Mouse (Mus musculus) midbrain, embryonic 14.5 days (tissue): Measurements from ENCODE around the gene Zc3h12b. TPM values are rescaled to one million over a fixed set of nuclear protein-coding genes. Genes with fewer than 3 reads are reported as not detected.

ENCODE experiments used
- ATAC-seq: fragments of 200-750 bp; cut with Nextera tagmentation; 2 replicates; pipeline ENCODE4 v1.8.0; 2017; ENCODE audit warnings: moderate number of reproducible peaks, moderate library complexity; ENCODE audit not compliant: low FRiP score, low TSS enrichment
- DNase-seq: peaks from one replicate; pipeline ENCODE4 v3.0.0-alpha.2; 2015
- H3K27ac ChIP-seq: fragments of 300-500 bp; sonication (generic); replicated peaks from 2 replicates; pipeline ENCODE4 v1.5.1; 2014; ENCODE audit warnings: mild to moderate bottlenecking, low read depth, low read length, moderate library complexity
- H3K27me3 ChIP-seq: fragments of 300-500 bp; sonication (generic); 2 replicates; pipeline ENCODE4 v1.6.1; 2014; ENCODE audit warnings: low read length, control low read depth, mixed read lengths; ENCODE audit not compliant: control insufficient read depth, insufficient read depth
- H3K36me3 ChIP-seq: fragments of 300-500 bp; sonication (generic); 2 replicates; pipeline ENCODE4 v1.6.1; 2014; ENCODE audit warnings: low read length, control low read depth; ENCODE audit not compliant: control insufficient read depth, insufficient read depth
- H3K4me1 ChIP-seq: fragments of 300-500 bp; sonication (generic); 2 replicates; pipeline ENCODE4 v1.6.1; 2014; ENCODE audit warnings: mild to moderate bottlenecking, antibody characterized with exemption, low read length, control low read depth; ENCODE audit not compliant: control insufficient read depth, insufficient read depth
- H3K4me2 ChIP-seq: fragments of 300-500 bp; sonication (generic); 2 replicates; pipeline ENCODE4 v1.6.1; 2014; ENCODE audit warnings: mild to moderate bottlenecking, low read length, moderate library complexity
- H3K4me3 ChIP-seq: fragments of 300-500 bp; sonication (generic); replicated peaks from 2 replicates; pipeline ENCODE4 v1.5.1; 2014; ENCODE audit warnings: low read depth, low read length
- H3K9ac ChIP-seq: fragments of 300-500 bp; sonication (generic); replicated peaks from 2 replicates; pipeline ENCODE4 v1.6.1; 2014; ENCODE audit warnings: mild to moderate bottlenecking, low read length, moderate library complexity
- H3K9me3 ChIP-seq: fragments of 300-500 bp; sonication (generic); 2 replicates; pipeline ENCODE4 v1.6.1; 2016; ENCODE audit warnings: low read length, control low read depth, mixed read lengths; ENCODE audit not compliant: control insufficient read depth
- WGBS: fragments of 180-500 bp; shearing (Covaris S2); extraction: QIAGEN DNeasy Blood & Tissue Kit; methylation state at CpG from one replicate; pipeline ENCODE4 v1.1.7; 2014; 5-methylcytosine and 5-hydroxymethylcytosine counted together
- polyA plus RNA-seq: library from polyadenylated mRNA; unstranded; fragments of >200 nt; fragmentation: Nextera tagmentation; extraction: Ambion mirVana; gene quantifications from 2 replicates; pipeline ENCODE4 v1.2.1, GENCODE M21; 2014

The Zc3h12b gene
- polyA plus RNA-seq, 1 experiment from 2014 or later, result 3.5 TPM

- H3K4me2 ChIP-seq, result peak overlapping the region; percentile 61
- no peaks in the 10 kb centered on the region for H3K9me3 ChIP-seq
- H3K9ac ChIP-seq, result peak overlapping the region; percentile 52
- no peaks in the 10 kb centered on the region for H3K36me3 ChIP-seq
- H3K27me3 ChIP-seq, result no peaks in the 10 kb centered on the region
- DNase-seq (peak; percentile 87), ATAC-seq (peak; percentile 87)
- 24% methylated on average over 28 of the region's 28 CpGs for WGBS
- H3K27ac ChIP-seq, result peak overlapping the region; percentile 91
- H3K4me3 ChIP-seq, result peak overlapping the region; percentile 35
- H3K4me1 ChIP-seq, result no peaks in the 10 kb centered on the region
These were observed 256.5 kb downstream of the Zc3h12b start for GRCm38 (mm10) chrX:95967847-95968593.

GRCm38 (mm10) chrX:95968594-95968965, 257.1 kb downstream of the Zc3h12b start:
- H3K9me3 ChIP-seq, result no peaks in the 10 kb centered on the region
- peak overlapping the region; percentile 52 for H3K9ac ChIP-seq
- peak; percentile 91 for ATAC-seq
- 12% methylated on average over 6 of the region's 6 CpGs for WGBS
- no peaks in the 10 kb centered on the region for H3K36me3 ChIP-seq
- H3K27me3 ChIP-seq, result no peaks in the 10 kb centered on the region
- H3K4me1 ChIP-seq, result no peaks in the 10 kb centered on the region
- peak overlapping the region; percentile 61 for H3K4me2 ChIP-seq
- DNase-seq, result peak; percentile 90
- peak overlapping the region; percentile 35 for H3K4me3 ChIP-seq
- H3K27ac ChIP-seq, result peak overlapping the region; percentile 91

GRCm38 (mm10) chrX:95969116-95969515, 257.6 kb downstream of the Zc3h12b start:
- Histone ChIP-seq H3K27ac (peak overlapping the region; percentile 91), H3K9ac (no peak overlapping the region), H3K27me3 (no peaks in the 10 kb centered on the region), H3K36me3 (no peaks in the 10 kb centered on the region), H3K9me3 (no peaks in the 10 kb centered on the region), H3K4me3 (no peak overlapping the region), H3K4me2 (peak overlapping the region; percentile 61), H3K4me1 (no peaks in the 10 kb centered on the region)
- no peak for DNase-seq
- no peak; the same call in 1 of the 2 replicates for ATAC-seq
- 26% methylated on average over 6 of the region's 6 CpGs for WGBS

GRCm38 (mm10) chrX:95969936-95970335, 258.5 kb downstream of the Zc3h12b start:
- Histone ChIP-seq H3K4me2 (no peak overlapping the region), H3K9me3 (no peaks in the 10 kb centered on the region), H3K9ac (no peak overlapping the region), H3K4me1 (no peaks in the 10 kb centered on the region), H3K27ac (no peak overlapping the region), H3K4me3 (no peak overlapping the region), H3K36me3 (no peaks in the 10 kb centered on the region), H3K27me3 (no peaks in the 10 kb centered on the region)
- WGBS, result 78% methylated on average over 9 of the region's 9 CpGs
- DNase-seq (no peak), ATAC-seq (no peak)

Other genes with a start within 250 kb of the Zc3h12b start
- gene Asb12, start 153.7 kb upstream of the Zc3h12b start, polyA plus RNA-seq, result 0.17 TPM in 1 of 2 replicates, not detected in the other
- gene Pfn5, start 153.6 kb upstream of the Zc3h12b start, polyA plus RNA-seq, result not detected in 2 replicates
- 80.7 and 86.1 TPM in 2 replicates for gene Zc4h2, start 53.2 kb upstream of the Zc3h12b start, polyA plus RNA-seq
- gene Las1l, start 245.3 kb downstream of the Zc3h12b start, polyA plus RNA-seq, result 53.1 and 53.3 TPM in 2 replicates